Mouse (Mus musculus) forebrain, postnatal 0 days (tissue): ENCODE results near the gene Hoxc11. TPM values are rescaled to one million over a fixed set of nuclear protein-coding genes. Genes with fewer than 3 reads are reported as not detected.

Source experiments
- ATAC-seq: fragments of 200-750 bp; cut with Nextera tagmentation; 2 replicates; pipeline ENCODE4 v1.8.0; 2017; ENCODE audit warnings: mild to moderate bottlenecking, moderate library complexity
- DNase-seq: peaks from one replicate; pipeline ENCODE4 v3.0.0-alpha.2; 2015
- H3K27ac ChIP-seq: fragments of 300-500 bp; sonication (generic); 2 replicates; pipeline ENCODE4 v1.5.1; 2014; ENCODE audit warnings: low read depth, mild to moderate bottlenecking, antibody characterized with exemption, low read length, moderate library complexity, mixed read lengths
- H3K27me3 ChIP-seq: fragments of 300-500 bp; sonication (generic); 2 replicates; pipeline ENCODE4 v1.6.1; 2014; ENCODE audit warnings: mild to moderate bottlenecking, low read length, mixed read lengths; ENCODE audit not compliant: insufficient read depth
- H3K36me3 ChIP-seq: fragments of 300-500 bp; sonication (generic); 2 replicates; pipeline ENCODE4 v1.6.1; 2014; ENCODE audit warnings: mild to moderate bottlenecking, moderate library complexity; ENCODE audit not compliant: insufficient read depth
- H3K4me1 ChIP-seq: fragments of 300-500 bp; sonication (generic); 2 replicates; pipeline ENCODE4 v1.6.1; 2014; ENCODE audit warnings: antibody characterized with exemption; ENCODE audit not compliant: insufficient read depth
- H3K4me2 ChIP-seq: fragments of 300-500 bp; sonication (generic); 2 replicates; pipeline ENCODE4 v1.6.1; 2014; ENCODE audit warnings: low read depth, mild to moderate bottlenecking, moderate library complexity
- H3K4me3 ChIP-seq: fragments of 300-500 bp; sonication (generic); 2 replicates; pipeline ENCODE4 v1.5.1; 2014; ENCODE audit warnings: low read depth, low read length, mixed read lengths
- H3K9ac ChIP-seq: fragments of 300-500 bp; sonication (generic); 2 replicates; pipeline ENCODE4 v1.6.1; 2014; ENCODE audit warnings: mild to moderate bottlenecking
- H3K9me3 ChIP-seq: fragments of 300-500 bp; sonication (generic); 2 replicates; pipeline ENCODE4 v1.6.1; 2016; ENCODE audit warnings: low read length
- CTCF ChIP-seq: sonication (generic); IDR thresholded peaks from 2 replicates; pipeline ENCODE4 v1.5.1; 2016; ENCODE audit warnings: antibody characterized with exemption, control low read depth, low read depth
- WGBS: fragments of 180-500 bp; shearing (Covaris S2); extraction: QIAGEN DNeasy Blood & Tissue Kit; methylation state at CpG from one replicate; pipeline ENCODE4 v1.1.7; 2014; 5-methylcytosine and 5-hydroxymethylcytosine counted together
- polyA plus RNA-seq: library from polyadenylated mRNA; unstranded; fragments of >200 nt; fragmentation: Nextera tagmentation; extraction: Ambion mirVana; gene quantifications from 2 replicates; pipeline ENCODE4 v1.2.1, GENCODE M21; 2015
- total RNA-seq: library from RNA; depleted of rRNA; stranded (reverse); fragments of >200 nt; gene quantifications from 2 replicates; pipeline ENCODE4 v1.2.3, GENCODE M21; 2014

Gene Hoxc11
- total and polyA plus RNA-seq, 2 experiments from 2014 or later: not detected

DNA sequence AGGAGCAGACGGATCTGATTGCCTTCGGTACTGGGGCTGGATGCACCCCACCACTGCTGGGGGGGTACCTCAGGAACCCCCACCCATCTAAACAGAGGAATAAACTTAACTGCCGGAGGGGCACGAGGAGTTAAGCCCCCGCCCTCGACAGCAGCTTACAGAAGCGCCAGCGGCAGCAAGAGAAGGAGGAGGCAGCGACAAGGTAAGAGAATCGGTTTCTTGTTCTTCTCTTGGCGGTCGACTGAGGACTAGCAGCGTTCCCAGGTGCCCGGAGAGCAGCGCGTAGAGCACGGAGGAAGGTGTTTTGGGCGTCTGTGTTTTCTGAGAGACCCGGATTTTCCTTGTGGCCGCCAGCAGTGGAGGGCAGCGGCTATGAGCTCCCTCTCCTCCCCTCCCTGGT, 18.0 kb downstream of the Hoxc11 start:
- ATAC-seq: no peak
- H3K9ac ChIP-seq: no peak overlapping the region
- no peak overlapping the region for H3K4me3 ChIP-seq
- H3K27ac ChIP-seq: no peak overlapping the region
- peaks cover 91% of the 10 kb centered on the region for H3K27me3 ChIP-seq
- no peaks in the 10 kb centered on the region for H3K9me3 ChIP-seq
- DNase-seq: no peak
- H3K36me3 ChIP-seq: no peaks in the 10 kb centered on the region
- no peak overlapping the region for H3K4me2 ChIP-seq
- 2% methylated on average over 21 of the region's 21 CpGs for WGBS
- TF ChIP-seq CTCF: no peak
- H3K4me1 ChIP-seq: no peaks in the 10 kb centered on the region

DNA sequence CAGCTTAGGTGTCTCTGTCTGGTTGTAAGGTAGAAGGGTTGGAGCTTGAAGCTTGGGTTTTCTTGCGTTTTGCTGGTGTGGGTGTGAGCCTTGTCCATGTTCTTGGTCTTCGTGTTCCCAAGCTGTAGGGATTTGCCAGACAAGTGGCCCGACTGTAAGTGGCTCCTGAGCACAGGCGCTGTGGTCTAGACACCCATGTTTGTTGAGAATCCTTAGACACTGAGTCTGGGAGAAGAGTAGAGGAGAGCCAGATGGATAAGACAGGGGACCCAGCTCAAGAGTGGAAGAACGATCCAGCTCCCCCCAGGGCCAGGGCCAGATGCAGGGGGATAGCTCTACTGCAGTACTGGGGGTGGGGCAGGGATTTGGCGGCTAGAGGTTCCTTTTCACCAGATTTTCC, 18.5 kb downstream of the Hoxc11 start:
- DNase-seq (no peak), ATAC-seq (no peak)
- H3K36me3 ChIP-seq: no peaks in the 10 kb centered on the region
- H3K4me3 ChIP-seq: no peak overlapping the region
- no peak overlapping the region for H3K27ac ChIP-seq
- H3K27me3 ChIP-seq: peaks cover 91% of the 10 kb centered on the region
- H3K9ac ChIP-seq: no peak overlapping the region
- no peak for TF ChIP-seq CTCF
- 1% methylated on average over 6 of the region's 6 CpGs for WGBS
- no peaks in the 10 kb centered on the region for H3K4me1 ChIP-seq
- H3K9me3 ChIP-seq: no peaks in the 10 kb centered on the region
- H3K4me2 ChIP-seq: no peak overlapping the region

GRCm38 (mm10) chr15:102975034-102975433, 20.8 kb downstream of the Hoxc11 start:
- ATAC-seq (no peak), DNase-seq (no peak)
- H3K9ac ChIP-seq: no peak overlapping the region
- no peak overlapping the region for H3K27ac ChIP-seq
- H3K27me3 ChIP-seq: peaks cover 93% of the 10 kb centered on the region
- no peaks in the 10 kb centered on the region for H3K9me3 ChIP-seq
- no peak for TF ChIP-seq CTCF
- no peaks in the 10 kb centered on the region for H3K4me1 ChIP-seq
- no peak overlapping the region for H3K4me3 ChIP-seq
- H3K4me2 ChIP-seq: no peak overlapping the region
- H3K36me3 ChIP-seq: no peaks in the 10 kb centered on the region
- WGBS: 5% methylated on average over 7 of the region's 7 CpGs

DNA sequence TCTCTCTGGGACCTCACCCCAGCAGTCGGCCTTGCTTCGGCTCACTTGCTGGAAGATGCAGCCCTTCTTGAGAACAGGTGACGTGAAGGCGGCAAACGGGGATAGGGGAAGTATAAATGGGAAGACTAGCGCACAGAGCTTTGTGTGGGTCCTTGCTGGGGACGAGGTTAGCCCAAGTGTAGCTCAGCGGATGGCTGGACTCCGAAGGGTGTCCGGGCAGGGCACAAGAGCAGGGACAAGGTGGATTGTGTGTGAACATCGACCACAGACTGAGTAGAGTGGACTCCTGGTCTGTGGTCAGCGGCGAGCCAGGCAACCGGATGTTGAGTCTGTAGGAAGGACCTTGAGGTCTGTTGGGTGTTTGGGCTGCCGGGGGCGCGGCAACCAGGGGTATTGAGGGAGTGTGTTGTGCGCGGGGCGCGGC, 21.5 kb downstream of the Hoxc11 start:
- Histone ChIP-seq H3K4me3 (no peak overlapping the region), H3K9ac (no peak overlapping the region), H3K27me3 (peaks cover 93% of the 10 kb centered on the region), H3K4me1 (no peaks in the 10 kb centered on the region), H3K9me3 (no peaks in the 10 kb centered on the region), H3K36me3 (no peaks in the 10 kb centered on the region), H3K27ac (no peak overlapping the region), H3K4me2 (no peak overlapping the region)
- TF ChIP-seq CTCF: no peak
- no peak for DNase-seq
- WGBS: 2% methylated on average over 21 of the region's 21 CpGs
- ATAC-seq: no peak

DNA sequence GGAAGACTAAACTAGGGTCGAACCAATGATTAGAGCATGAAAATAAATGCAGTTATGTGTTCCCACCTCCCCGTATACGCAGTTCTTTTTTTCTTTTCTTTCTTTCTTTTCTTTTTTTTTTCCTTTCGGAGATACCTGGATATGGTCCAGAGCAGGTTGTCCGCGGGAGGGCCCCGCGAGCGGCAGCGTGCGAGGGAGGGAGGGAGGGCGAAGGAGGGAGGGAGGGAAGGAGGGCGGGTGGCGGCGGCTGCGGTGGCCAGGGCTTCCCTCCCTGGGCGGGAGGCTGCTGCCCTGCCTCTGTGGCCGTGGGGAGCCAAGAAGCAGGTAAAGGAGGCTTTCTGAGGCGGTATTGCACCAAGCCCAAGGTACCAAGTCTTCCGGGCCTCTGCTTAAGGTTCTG, 21.9 kb downstream of the Hoxc11 start, which contains the start of gene Hoxc9:
Hoxc9 (plus strand) TSS at position 269 of the 400 bp plus-strand sequence.
- H3K27ac ChIP-seq: no peak within 1 kb of the TSS
- H3K27me3 ChIP-seq: peaks cover 93% of the 10 kb centered on the region
- H3K36me3 ChIP-seq: no peaks in the 10 kb centered on the region
- DNase-seq (no peak), ATAC-seq (no peak)
- H3K4me3 ChIP-seq: no peak within 1 kb of the TSS
- WGBS: 2% methylated on average over 16 of the region's 20 CpGs
- no peak for TF ChIP-seq CTCF
- no peak within 1 kb of the TSS for H3K9ac ChIP-seq
- no peaks in the 10 kb centered on the region for H3K9me3 ChIP-seq
- no peaks in the 10 kb centered on the region for H3K4me1 ChIP-seq
- H3K4me2 ChIP-seq: no peak within 1 kb of the TSS

GRCm38 (mm10) chr15:102976631-102977422, 22.6 kb downstream of the Hoxc11 start:
- H3K36me3 ChIP-seq: no peaks in the 10 kb centered on the region
- WGBS: under 1% methylated on average over 37 of the region's 37 CpGs
- DNase-seq: no peak
- H3K4me2 ChIP-seq: no peak overlapping the region
- no peaks in the 10 kb centered on the region for H3K4me1 ChIP-seq
- no peak overlapping the region for H3K9ac ChIP-seq
- H3K27ac ChIP-seq: no peak overlapping the region
- H3K27me3 ChIP-seq: peaks cover 93% of the 10 kb centered on the region
- H3K4me3 ChIP-seq: no peak overlapping the region
- ATAC-seq: no peak
- TF ChIP-seq CTCF: no peak
- no peaks in the 10 kb centered on the region for H3K9me3 ChIP-seq

DNA sequence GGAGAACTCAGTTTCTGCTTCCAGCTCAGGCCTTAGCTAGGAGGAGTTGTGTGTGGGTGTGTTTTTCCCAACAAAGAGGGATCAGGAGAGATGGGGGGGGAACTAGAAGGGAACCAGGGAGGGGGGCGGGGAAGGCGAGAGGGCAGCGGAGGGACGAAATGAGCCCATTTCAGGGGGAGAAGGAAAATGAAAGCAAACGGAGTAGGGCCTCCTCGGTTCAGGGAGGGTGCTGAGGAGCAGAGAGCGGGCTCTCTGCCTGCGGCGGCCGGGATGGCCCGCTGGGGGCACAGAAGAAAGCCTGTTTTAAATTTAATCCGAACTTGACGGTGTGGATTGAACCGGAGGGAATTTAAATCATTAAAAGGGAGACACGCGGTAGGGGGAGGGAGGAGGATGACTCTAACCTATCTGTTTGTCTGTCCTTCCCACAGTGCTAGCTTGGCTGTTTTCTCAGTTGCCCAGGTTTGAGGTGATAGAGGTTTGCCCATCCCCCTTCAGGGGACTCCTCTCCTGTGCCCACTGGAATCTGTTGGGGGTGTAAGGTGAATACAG, 23.3 kb downstream of the Hoxc11 start:
- TF ChIP-seq CTCF: no peak
- Histone ChIP-seq H3K27ac (no peak overlapping the region), H3K27me3 (peaks cover 93% of the 10 kb centered on the region), H3K4me2 (no peak overlapping the region), H3K9me3 (no peaks in the 10 kb centered on the region), H3K9ac (no peak overlapping the region), H3K4me3 (no peak overlapping the region), H3K4me1 (no peaks in the 10 kb centered on the region), H3K36me3 (no peaks in the 10 kb centered on the region)
- WGBS: 1% methylated on average over 16 of the region's 16 CpGs
- no peak for DNase-seq
- no peak for ATAC-seq
